Mouse (Mus musculus) adrenal gland, postnatal 25 days (tissue): ENCODE results near the gene Sept4. TPM values are rescaled to one million over a fixed set of nuclear protein-coding genes. Genes with fewer than 3 reads are reported as not detected.

Source experiments
- DNase-seq: peaks from one replicate; pipeline ENCODE4 v3.0.0; 2021; ENCODE audit warnings: mixed read lengths
- long read RNA-seq: library from polyadenylated mRNA; stranded (forward); transcript quantifications from one replicate; pipeline ENCODE4 v2.0.0, GENCODE M21; 2021
- total RNA-seq: library from RNA; stranded (reverse); gene quantifications from 2 replicates; pipeline ENCODE4 v1.2.3, GENCODE M21; 2021

Sept4 gene
- 24.3 and 38.6 TPM in 2 replicates for total RNA-seq
- long read RNA-seq, partial matches to known transcripts = 9 of 52 reads
- long read RNA-seq, other reads (novel, unspliced or antisense) = 36 of 52 reads

DNA sequence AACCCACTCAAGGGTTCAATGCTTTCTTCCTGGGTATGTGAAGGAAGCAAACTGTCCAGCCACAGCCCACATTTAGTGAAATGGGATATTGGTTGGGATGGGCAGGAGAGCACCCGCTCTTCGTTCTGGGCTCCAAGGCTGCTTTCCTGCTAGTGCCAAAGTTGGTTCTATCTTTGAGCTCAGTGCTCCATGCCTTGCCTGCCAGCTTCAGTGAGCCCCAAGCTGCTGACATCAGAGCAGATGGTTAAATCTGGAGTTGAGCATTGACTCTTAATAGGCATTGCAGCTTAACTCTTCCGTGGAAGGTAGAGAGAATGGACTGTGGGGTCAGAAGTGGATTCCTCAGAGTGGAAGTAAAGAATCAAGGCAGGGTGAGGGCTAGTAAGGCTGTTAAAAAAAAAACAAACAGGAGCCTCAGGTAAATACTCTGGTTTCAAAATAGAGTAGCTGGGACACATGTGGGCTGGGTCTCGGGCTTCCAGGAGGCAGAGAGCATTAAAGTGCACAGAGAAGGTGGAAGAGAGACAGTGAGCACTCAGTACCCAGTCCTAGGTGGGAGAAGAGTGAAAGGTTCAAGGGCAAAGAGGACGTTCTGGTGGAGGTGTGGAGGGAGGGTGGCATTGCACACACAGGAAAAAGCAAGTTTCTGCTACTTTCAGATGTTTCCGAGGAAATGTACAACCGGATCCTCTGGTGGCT, at the start of gene Sept4:
Gene Sept4 (plus strand): TSS at position 649 of the 699 bp plus-strand sequence.
- no peak for DNase-seq

DNA sequence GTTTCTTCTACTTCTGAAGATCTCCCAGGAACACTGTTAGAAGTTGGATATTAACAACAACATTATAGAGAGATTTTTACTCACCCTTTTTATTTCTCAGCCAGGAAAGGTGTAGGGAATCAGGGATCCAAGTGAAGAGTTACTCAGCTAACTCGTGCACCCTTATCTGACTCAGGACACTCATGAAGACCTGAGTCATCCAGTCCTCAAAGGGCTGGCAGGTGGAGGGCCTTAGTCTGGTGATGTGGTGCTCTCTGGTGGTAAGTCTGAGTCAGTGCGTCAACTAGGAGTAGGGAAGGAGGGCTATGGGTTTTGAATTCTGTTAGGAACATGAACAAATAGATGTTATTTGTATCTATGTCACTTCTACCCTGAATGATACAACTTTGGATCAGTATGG, 49.4 kb upstream of the Sept4 start:
- DNase-seq = peak; percentile 15

GRCm38 (mm10) chr11:87523466-87523865, 45.2 kb upstream of the Sept4 start:
- no peak for DNase-seq

DNA sequence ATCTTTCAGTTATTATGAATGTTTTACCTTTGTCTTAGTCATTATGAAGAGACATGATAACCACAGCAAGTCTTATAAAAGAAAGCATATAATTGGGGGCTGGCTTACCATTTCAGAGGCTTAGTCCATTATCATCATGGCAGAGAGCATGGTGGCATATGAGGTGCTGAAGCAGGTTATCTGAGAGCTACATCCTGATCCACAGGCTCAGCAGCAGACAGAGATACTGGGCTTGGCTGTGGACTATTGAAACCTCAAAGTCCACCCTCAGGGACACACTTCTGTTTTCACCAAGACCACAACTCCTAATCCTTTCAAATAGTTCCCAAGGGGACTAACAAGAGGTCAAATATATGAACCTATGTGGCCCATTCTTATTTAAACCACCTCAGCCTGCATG, 44.7 kb upstream of the Sept4 start:
- DNase-seq = no peak

- no peak for DNase-seq
Measured at GRCm38 (mm10) chr11:87524780-87525179, 43.9 kb upstream of the Sept4 start.

GRCm38 (mm10) chr11:87527364-87527763, 41.3 kb upstream of the Sept4 start:
- no peak for DNase-seq

- DNase-seq = no peak
Measured at GRCm38 (mm10) chr11:87527990-87528389, 40.7 kb upstream of the Sept4 start.

GRCm38 (mm10) chr11:87531695-87532094, 37.0 kb upstream of the Sept4 start:
- DNase-seq = no peak

DNA sequence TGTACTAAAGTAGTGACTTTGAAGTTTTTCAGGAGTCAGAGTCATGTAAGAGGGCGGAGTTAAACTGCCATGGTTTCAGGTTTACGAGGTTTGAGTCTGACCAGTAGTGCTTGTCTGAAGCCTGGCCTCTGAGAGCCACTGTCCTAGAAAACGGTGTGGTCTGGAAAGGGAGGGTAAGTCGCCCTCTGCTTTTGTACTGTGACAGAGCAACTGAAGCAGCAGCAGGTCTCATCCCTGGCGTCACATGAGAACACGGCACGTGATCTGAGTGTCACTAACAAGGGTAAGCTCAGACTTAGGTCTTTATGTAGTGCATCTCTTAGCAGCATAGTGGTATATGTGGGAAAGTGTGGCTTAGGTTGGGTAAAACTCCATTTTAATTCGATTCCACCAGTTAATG, 26.4 kb upstream of the Sept4 start:
- no peak for DNase-seq

DNA sequence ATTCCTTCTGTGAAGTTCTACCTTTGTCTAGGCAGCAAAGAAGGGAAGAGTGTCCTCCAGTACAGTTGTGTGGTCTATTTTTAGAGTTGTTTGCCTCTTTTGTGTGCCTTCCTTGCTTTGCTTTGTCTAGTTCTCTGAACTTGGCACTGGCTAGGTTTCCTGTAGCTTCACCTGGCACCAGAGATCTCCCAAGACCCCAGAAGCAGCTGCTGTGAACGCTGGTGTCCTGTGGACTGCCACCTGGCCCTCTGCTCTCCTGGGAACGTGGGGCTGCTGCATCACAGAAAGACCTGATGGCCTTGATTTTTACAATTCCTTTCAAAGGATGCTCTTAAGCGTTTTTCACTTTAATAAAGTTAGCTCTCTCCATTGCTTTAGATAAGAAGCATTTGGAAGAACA, 25.8 kb upstream of the Sept4 start:
- DNase-seq = no peak

GRCm38 (mm10) chr11:87553342-87553741, 15.4 kb upstream of the Sept4 start:
- DNase-seq = no peak

DNA sequence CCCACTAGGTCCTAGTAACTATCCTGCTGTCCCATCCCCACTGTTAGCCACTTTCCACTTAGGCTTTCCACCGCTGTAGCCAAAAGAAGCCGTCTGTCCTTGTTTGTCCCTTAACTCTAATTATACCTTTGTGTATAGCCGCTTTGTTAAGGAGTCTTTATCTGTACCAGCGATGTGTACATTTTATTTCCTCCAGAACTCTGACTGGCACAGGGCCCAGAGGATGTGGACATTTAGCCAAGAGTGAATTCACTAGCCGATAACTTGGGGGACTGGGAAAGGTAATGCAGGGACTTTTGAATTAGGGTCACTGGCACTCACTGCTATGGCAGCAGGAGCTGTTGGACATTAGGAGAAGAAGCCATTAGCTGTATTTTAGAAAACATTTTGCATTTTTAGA, 14.3 kb upstream of the Sept4 start:
- no peak for DNase-seq

- no peak for DNase-seq
Measured at GRCm38 (mm10) chr11:87555106-87555703, 13.5 kb upstream of the Sept4 start.

- DNase-seq = no peak
Measured at GRCm38 (mm10) chr11:87561208-87561607, 7.5 kb upstream of the Sept4 start.

DNA sequence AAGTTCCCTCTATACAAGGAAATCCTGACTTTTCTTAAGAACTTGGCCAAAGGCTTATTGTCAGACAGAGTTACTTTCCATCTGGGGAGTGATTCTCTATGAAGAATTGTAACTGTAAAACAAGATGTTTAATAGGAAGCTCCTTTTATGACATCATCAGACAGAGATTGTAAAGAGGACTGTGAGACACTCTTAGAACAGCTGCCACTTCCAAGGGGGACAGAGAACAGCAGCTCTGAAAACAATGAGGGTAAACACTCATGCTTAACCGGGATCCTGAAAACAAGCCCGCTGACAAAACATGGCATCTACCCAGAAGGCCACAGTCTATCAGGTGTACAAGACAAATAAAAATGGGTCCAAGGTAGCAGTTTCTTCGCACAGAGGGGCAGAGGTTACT, 2.2 kb upstream of the Sept4 start, which contains the start of gene Gm11492:
Gene Gm11492 (plus strand): TSS at position 153 of the 400 bp plus-strand sequence.
- no peak for DNase-seq

GRCm38 (mm10) chr11:87570743-87571142, 2.0 kb downstream of the Sept4 start:
- DNase-seq = no peak

DNA sequence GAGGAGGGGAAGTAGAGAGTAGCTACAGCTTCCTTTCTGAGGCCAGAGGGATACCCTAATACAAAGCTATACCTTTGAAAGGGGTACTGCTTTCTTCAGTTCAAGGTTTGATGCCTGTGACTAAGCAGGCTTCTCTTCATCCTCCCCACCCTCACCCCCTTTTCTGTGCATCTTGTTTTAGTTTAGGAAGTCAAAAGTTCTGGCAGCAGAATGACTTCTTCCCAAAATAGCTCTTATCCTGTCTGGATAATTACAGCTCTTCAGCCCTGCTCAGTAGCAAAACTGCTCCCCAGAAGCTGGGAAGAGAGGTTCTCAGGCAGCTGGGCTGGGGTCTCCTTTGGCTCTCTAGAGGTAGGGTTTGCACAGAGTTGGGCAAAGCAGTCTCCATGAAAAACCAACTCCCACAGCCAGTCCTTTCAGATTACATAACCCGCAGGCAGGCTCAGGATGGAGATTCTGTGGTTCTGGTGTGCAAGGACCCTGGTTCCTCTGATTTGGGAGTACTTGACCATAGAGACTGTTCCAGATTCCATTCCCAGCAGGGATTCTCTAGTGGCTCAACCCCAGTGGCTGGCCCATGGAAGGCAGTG, 2.8 kb downstream of the Sept4 start:
- DNase-seq = no peak

GRCm38 (mm10) chr11:87573751-87574150, 5.0 kb downstream of the Sept4 start:
- DNase-seq = no peak

GRCm38 (mm10) chr11:87574520-87575180, 5.9 kb downstream of the Sept4 start:
- no peak for DNase-seq

GRCm38 (mm10) chr11:87577601-87578248, 9.0 kb downstream of the Sept4 start:
- no peak for DNase-seq

DNA sequence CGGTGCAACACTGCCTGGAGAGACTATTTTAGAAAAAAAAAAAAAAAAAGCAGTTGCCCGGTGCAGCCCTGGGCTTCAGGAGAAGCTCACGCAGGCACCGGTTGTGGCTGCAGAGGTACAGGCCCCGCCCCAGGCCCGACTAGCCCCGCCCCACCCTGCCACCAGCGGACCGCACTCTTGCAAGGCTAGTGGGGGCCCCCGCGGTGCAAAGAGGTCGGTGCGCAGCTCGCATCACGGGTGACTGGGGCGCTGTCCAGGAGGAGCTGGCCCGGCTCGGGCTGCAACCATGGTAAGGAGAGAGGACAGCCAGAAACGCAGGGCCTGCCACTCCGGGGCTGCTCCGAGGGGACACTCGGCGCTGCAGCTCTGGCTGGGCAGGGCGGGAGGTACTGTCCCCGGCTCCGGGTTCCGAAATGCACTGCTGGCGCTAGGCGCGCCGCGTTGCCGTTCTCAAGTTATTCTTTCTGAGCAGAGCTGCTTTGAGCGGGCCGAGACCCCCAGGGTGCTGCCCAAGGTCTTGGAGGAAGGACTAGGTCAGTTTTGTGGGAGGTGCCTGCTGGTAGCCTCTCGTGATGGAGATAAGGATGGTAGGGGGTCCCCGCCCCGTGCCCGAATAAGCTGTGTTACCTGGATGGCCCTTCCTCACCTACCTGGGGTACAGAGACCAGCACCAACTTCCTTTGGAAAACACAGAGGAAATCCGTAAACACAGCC, 9.7 kb downstream of the Sept4 start:
- DNase-seq = peak; percentile 82
